Mouse (Mus musculus): ENCODE measurements around the gene Il34. TPM values are rescaled to one million over a fixed set of nuclear protein-coding genes. Genes with fewer than 3 reads are reported as not detected.

Il34 gene
- total RNA-seq, 2 experiments from 2014 or later, result 103 TPM

GRCm38 (mm10) chr8:110746661-110747060 lies 59.1 kb downstream of the Il34 start:
- intact Hi-C loops (cut with DNase I), result loop anchor here (10.0 kb wide), 1 partner anchor 248 kb away; the partner anchor contains the start of gene Ddx19a
- H3K4me3 ChIP-seq, result no peak overlapping the region
- no peak for DNase-seq (ENCODE audit: extremely low spot score in 1 of 2, low spot score in 2 of 2)
- TF ChIP-seq CTCF (IDR thresholded peaks at IDR 0.05), result no peak
- no peak overlapping the region for H3K27ac ChIP-seq

- Histone ChIP-seq H3K27ac (no peak overlapping the region), H3K4me3 (no peak overlapping the region)
- DNase-seq (ENCODE audit: extremely low spot score in 1 of 2, low spot score in 2 of 2), result no peak
- TF ChIP-seq CTCF (IDR thresholded peaks at IDR 0.05), result no peak
- intact Hi-C loops (cut with DNase I), result loop anchor here (10.0 kb wide), 1 partner anchor 250 kb away; the partner anchor contains the start of gene Ddx19a
Measured at GRCm38 (mm10) chr8:110745162-110745561, 60.6 kb downstream of the Il34 start.

- intact Hi-C loops (cut with DNase I), result loop anchor here (10.0 kb wide), 1 partner anchor 252 kb away; the partner anchor contains the start of gene Ddx19a
- no peak overlapping the region for H3K4me3 ChIP-seq
- no peak for DNase-seq (ENCODE audit: extremely low spot score in 1 of 2, low spot score in 2 of 2)
- no peak overlapping the region for H3K27ac ChIP-seq
- TF ChIP-seq CTCF (IDR thresholded peaks at IDR 0.05), result no peak
Measured at GRCm38 (mm10) chr8:110742452-110742818, 63.3 kb downstream of the Il34 start.

GRCm38 (mm10) chr8:110741816-110742451 lies 63.8 kb downstream of the Il34 start:
- DNase-seq (ENCODE audit: extremely low spot score in 1 of 2, low spot score in 2 of 2), result no peak
- no peak overlapping the region for H3K27ac ChIP-seq
- TF ChIP-seq CTCF (IDR thresholded peaks at IDR 0.05), result no peak
- intact Hi-C loops (cut with DNase I), result loop anchor here (10.0 kb wide), 1 partner anchor 253 kb away; the partner anchor contains the start of gene Ddx19a
- no peak overlapping the region for H3K4me3 ChIP-seq

- DNase-seq (ENCODE audit: extremely low spot score in 1 of 2, low spot score in 2 of 2), result no peak
- no peak overlapping the region for H3K27ac ChIP-seq
- no peak for TF ChIP-seq CTCF (IDR thresholded peaks at IDR 0.05)
- H3K4me3 ChIP-seq, result no peak overlapping the region
- intact Hi-C loops (cut with DNase I), result loop anchor here (10.0 kb wide), 1 partner anchor 254 kb away; the partner anchor contains the start of gene Ddx19a
Measured at GRCm38 (mm10) chr8:110740629-110741175, 65.0 kb downstream of the Il34 start.

- intact Hi-C loops (cut with DNase I), result no loop called here
- TF ChIP-seq CTCF (IDR thresholded peaks at IDR 0.05), result no peak
- H3K4me3 ChIP-seq, result no peak overlapping the region
- no peak overlapping the region; the same call in 1 of the 2 replicates for H3K27ac ChIP-seq
- DNase-seq (ENCODE audit: extremely low spot score in 1 of 2, low spot score in 2 of 2), result no peak
Measured at GRCm38 (mm10) chr8:110738591-110739195, 67.0 kb downstream of the Il34 start.

GRCm38 (mm10) chr8:110733036-110733435 lies 72.7 kb downstream of the Il34 start:
- no peak for DNase-seq (ENCODE audit: extremely low spot score in 1 of 2, low spot score in 2 of 2)
- Histone ChIP-seq H3K4me3 (no peak overlapping the region), H3K27ac (no peak overlapping the region)
- TF ChIP-seq CTCF (IDR thresholded peaks at IDR 0.05), result no peak
- intact Hi-C loops (cut with DNase I), result no loop called here

- no peak for DNase-seq (ENCODE audit: extremely low spot score in 1 of 2, low spot score in 2 of 2)
- H3K4me3 ChIP-seq, result no peak overlapping the region
- intact Hi-C loops (cut with DNase I), result no loop called here
- TF ChIP-seq CTCF (IDR thresholded peaks at IDR 0.05), result no peak
- H3K27ac ChIP-seq, result no peak overlapping the region
Measured at GRCm38 (mm10) chr8:110731346-110731859, 74.3 kb downstream of the Il34 start.

GRCm38 (mm10) chr8:110726893-110727292 lies 78.8 kb downstream of the Il34 start:
- intact Hi-C loops (cut with DNase I), result loop anchor here (2.0 kb wide), 1 partner anchor 80 kb away; no protein-coding TSS in a partner anchor
- TF ChIP-seq CTCF (IDR thresholded peaks at IDR 0.05), result peak; percentile 97
- Histone ChIP-seq H3K27ac (peak overlapping the region; percentile 47; the same call in 1 of the 2 replicates), H3K4me3 (no peak overlapping the region)
- DNase-seq (ENCODE audit: extremely low spot score in 1 of 2, low spot score in 2 of 2), result peak in 1 of 2 experiments; percentile 71

- peak; percentile 9 for TF ChIP-seq CTCF (IDR thresholded peaks at IDR 0.05)
- peak in 1 of 2 experiments; percentile 63 for DNase-seq (ENCODE audit: extremely low spot score in 1 of 2, low spot score in 2 of 2)
- Histone ChIP-seq H3K4me3 (peak overlapping the region; percentile 17), H3K27ac (peak overlapping the region; percentile 84)
- intact Hi-C loops (cut with DNase I), result no loop called here
Measured at GRCm38 (mm10) chr8:110725084-110725838, 80.5 kb downstream of the Il34 start.

- no peak for TF ChIP-seq CTCF (IDR thresholded peaks at IDR 0.05)
- H3K27ac ChIP-seq, result peak overlapping the region; percentile 84
- DNase-seq (ENCODE audit: extremely low spot score in 1 of 2, low spot score in 2 of 2), result no peak
- H3K4me3 ChIP-seq, result peak overlapping the region; percentile 17
- intact Hi-C loops (cut with DNase I), result no loop called here
Measured at GRCm38 (mm10) chr8:110724493-110724892, 81.2 kb downstream of the Il34 start.
